Mouse (Mus musculus): ENCODE data around the gene Arfgap2. TPM values are rescaled to one million over a fixed set of nuclear protein-coding genes. Genes with fewer than 3 reads are reported as not detected.
"Not testable (repeated sequence)": the region's sequence is repeated elsewhere in the genome, so short reads cannot be mapped to it uniquely, and the experiment has no call there.

Gene Arfgap2
- 10 to 100 TPM; 88.2 to 94.6 TPM for total RNA-seq (2021)
- long read RNA-seq, experiment 1, transcript Arfgap2-201 (17 exons, 2,791 nt): minor isoform, 11 of 199 reads
- long read RNA-seq, experiment 1, transcript Arfgap2-202 (16 exons, 3,068 nt): major isoform, 165 of 199 reads
- long read RNA-seq, experiment 1, partial matches to known transcripts: 13 of 199 reads
- long read RNA-seq, experiment 1, other reads (novel, unspliced or antisense): 10 of 199 reads
- long read RNA-seq, experiment 2, transcript Arfgap2-202 (16 exons, 3,068 nt): major isoform, 48 of 59 reads
- long read RNA-seq, experiment 2, partial matches to known transcripts: 4 of 59 reads
- long read RNA-seq, experiment 2, other reads (novel, unspliced or antisense): 3 of 59 reads

DNA sequence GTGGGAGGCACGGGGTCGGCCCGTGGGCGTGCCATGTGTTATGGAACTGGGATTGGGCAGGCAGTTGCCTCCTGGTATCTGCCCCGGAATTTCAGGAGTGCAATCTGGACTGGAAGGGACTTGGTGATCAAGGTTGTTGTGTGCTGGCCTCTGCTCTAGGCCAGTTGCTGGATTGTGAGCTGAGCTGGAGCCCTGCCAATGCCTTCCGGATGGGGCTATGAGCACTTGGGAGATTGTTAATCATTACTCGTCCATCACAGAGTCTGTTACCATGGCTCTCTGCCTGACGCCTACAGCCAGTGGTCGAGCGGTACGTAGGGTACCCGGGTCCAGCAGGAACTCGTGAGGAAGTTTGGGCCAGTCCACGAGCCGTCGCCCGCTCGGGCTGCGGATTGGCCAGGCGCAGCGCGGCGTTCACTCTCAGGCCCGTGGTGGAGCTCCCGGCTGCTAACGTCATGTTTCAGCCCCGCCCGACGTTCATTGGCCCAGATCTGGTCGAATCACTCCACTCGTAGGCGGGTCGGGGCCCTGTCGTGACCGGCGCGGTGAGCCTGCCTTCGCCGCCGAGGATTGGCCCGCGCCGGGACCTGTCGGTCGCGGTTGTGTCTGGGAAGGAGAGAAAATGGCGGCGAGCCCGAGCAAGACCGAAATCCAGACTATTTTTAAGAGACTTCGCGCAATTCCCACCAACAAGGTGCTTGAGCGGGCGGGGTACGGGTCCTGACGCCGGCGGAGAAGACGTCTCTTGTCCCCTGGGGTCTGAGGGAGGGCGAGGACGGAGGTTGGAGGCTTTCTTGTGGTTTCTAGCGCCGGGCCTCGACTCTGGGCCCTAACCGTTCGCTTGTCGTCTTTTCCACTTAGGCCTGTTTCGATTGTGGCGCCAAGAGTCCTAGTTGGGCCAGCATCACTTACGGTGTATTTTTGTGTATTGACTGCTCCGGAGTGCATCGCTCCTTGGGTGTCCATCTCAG is at the start of gene Arfgap2:
Gene Arfgap2, plus strand, starts transcription at position 264 of the 971 bp plus-strand sequence.
- DNase-seq: peak; percentile 98

DNA sequence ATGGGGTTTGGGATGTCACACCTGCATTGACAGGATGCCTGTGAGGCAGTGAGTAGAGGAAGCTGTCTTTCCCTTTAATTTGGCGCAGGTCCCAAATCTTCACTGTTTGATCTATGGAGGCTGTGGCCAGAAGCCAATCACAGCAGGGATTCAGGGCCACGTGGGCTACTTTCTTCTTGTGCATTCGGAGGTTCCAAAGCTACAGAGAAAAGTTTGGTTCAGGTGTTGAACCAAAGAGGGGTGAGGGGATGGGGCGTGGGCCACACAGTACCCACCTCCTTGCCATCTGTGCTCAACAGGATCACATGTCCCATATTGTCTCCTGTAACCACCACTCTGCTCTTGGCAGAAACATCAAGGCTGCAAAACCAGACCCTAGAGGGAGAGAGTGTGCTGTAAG is 47.7 kb upstream of the Arfgap2 start:
- peak; percentile 20 to 37 for DNase-seq

- no peak for DNase-seq
These were observed 44.3 kb upstream of the Arfgap2 start for GRCm38 (mm10) chr2:91220501-91220900.

GRCm38 (mm10) chr2:91223614-91224013 is 41.2 kb upstream of the Arfgap2 start:
- DNase-seq: no peak

DNA sequence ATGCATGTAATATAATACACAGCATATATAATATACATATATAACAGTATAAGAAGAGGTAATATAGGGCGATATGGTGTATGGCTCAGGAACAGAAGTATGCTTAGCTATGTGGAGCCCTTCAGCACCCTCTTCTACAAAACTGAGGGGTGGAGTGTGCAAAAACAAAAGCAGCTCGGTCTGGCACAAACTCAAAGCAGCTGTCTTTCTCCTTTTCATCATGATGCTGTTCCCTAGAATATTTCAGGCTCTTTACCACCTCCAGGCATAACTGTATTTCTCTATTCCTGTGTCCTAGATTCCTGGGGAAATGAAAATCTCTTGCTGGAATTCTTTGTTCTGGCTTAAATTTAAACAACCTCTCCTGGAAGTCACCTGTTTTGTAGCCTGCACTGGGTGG is 35.0 kb upstream of the Arfgap2 start:
- no peak for DNase-seq

DNA sequence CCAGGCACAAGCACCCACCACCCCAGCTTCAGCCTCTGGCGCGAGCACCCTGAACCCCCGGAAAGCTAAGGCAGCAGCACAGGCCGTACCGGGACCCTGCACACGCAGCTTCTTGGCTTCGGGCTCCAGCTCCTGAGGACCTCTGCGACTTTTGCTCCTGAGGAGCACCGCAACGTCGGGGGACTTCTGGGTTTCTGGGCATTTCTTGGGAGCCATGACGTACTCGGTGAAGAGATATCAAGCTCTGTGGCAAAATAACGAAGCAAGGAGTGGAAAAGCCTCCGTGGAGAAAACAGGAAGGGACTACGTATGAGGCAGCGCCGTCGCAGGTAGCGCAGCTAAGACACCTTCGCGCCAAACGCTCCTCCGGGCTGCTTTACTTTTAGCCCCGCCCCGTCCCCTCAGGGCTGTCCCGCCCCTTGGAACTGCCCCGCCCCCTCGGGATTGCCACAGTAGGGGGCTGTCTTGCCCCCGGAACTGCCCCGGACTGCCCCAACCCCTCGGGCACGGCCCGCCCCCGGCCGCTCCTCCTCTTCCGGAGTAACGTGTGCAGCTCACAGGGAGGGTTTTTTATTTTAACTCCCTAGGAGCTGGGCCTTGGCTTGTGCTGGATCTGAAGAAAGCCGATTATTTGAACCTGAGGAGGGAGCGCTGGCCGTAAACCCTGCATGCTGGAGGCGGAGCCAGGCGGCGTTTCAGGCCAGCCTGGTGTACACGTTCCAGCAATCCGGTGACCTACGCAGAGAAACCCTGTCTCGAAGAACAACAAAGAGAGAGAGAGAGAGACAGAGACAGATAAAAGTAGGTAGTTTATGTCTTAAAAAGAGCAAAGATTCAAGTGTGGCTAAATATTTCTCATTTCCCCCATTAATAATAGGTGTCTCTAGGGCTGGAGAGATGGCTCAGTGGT is 27.9 kb upstream of the Arfgap2 start, which contains the start of gene Ddb2:
Gene Ddb2, minus strand, starts transcription at position 382 of the 910 bp plus-strand sequence.
- DNase-seq: peak; percentile 95 to 98

DNA sequence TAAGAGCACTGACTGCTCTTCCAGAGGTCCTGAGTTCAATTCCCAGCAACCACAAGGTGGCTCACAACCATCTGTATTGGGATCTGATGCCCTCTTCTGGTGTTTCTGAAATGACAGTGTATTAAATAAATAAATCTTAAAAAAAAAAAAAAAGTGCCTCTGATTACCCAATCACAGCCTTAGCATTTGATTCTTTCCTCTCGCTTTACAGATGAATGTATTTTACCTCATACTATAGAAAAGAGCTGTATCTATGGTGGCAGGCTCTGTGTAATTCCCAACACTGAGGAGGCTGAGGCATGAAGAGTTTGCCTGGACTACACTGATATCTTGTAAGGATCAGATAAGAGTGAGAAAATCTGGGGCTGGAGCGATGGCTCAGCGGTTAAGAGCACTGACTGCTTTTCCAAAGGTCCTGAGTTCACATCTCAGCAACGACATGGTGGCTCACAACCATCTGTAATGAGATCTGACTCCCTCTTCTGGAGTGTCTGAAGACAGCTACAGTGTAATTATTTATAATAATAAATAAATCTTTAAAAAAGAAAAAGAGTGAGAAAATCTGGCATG is 27.2 kb upstream of the Arfgap2 start:
- not testable (repeated sequence) for DNase-seq

DNA sequence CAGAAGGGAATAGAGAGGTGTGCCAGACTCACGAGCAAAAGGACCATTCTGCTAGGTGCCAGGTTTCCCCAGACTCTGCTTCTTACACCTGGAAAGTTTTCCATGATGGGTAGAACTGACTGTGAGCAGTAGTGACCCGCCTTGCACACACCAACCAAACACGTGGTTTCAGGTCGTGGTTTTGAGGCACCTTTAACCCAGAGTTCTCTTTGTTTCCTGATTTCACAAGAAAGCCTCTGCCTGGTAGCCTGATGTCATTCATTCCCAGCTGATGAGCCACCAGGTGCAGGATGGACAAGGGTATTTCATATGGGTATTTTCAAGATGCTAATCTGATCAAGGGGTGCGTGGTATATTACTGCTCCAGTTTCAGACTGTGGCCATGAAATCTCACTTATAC is 22.2 kb upstream of the Arfgap2 start:
- DNase-seq: no peak

DNA sequence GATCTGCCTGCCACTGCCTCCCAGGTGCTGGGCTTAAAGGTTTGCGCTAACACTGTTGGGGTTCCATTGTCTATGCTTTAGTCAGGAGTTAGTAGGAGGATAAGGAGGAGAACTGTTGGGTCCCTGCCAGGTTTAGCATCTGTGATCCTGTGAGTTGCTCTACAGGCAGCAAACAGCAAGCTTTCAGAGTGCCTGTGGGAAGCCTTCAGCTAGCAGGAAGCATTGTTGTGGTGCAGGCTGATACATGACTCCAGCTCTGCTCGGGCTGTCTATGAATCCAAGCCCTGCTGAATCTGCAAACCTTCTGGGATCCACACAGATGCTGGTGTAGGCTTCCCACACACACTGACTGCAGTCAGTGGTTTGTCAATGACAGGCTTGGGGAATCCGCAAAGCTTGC is 21.4 kb upstream of the Arfgap2 start:
- DNase-seq: no peak

- no peak for DNase-seq
These were observed 20.1 kb upstream of the Arfgap2 start for GRCm38 (mm10) chr2:91244557-91245228.

- DNase-seq: no peak
These were observed 16.4 kb upstream of the Arfgap2 start for GRCm38 (mm10) chr2:91248366-91248765.

GRCm38 (mm10) chr2:91252001-91252400 is 12.8 kb upstream of the Arfgap2 start:
- peak in 1 of 2 experiments; percentile 35 for DNase-seq

DNA sequence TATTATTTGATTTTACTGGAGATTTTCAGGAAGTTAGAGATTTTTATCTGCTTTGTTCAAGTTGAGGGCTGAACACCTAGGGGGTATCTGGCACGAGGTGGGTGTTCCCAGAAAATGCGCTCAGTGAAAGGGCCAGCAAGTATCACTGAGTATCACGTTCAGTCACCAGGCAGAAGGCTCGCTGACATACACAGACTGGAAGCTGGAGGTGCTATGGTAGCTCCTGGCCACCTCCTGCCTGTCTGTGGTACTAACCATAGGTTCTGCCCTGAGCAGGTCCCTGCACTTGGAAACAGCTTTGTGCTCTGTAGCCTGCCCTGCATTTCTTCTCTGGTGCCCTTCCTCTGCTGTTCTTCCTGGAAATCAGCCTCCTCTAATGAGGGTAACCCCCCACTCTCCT is 12.3 kb upstream of the Arfgap2 start:
- DNase-seq: no peak

- no peak for DNase-seq
These were observed 9.9 kb upstream of the Arfgap2 start for GRCm38 (mm10) chr2:91254725-91255380.

DNA sequence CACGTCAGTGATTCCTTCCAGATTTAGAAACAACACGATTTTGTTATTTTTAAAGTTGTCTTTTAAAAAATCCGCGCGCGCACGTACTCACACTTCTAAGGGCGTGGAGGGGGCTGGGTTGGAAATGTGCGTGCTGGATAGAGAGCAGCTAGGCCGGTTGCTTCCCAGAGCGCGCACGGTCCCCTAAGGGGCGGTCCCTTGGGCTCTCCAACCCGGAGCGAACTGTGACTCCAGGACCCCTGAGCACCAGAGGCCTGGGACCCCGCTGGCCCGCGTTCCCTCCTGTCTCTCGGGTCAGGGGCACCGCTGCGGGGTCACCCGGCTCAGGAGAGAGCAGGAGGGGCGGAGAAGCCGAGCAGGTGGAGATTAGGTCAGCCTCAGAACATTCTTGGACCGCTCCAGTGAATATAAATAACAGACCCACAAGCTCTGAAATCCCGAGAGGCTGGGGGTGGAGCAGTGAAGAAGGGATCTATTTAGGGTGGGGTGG is 9.1 kb upstream of the Arfgap2 start, which contains the start of gene Pacsin3:
Gene Pacsin3, plus strand, starts transcription at position 294 of the 490 bp plus-strand sequence.
- DNase-seq: peak in 1 of 2 experiments; percentile 44

GRCm38 (mm10) chr2:91256256-91257125 is 8.3 kb upstream of the Arfgap2 start:
- DNase-seq: peak; percentile 85 to 88

- DNase-seq: peak; percentile 59 to 67
These were observed 7.4 kb upstream of the Arfgap2 start for GRCm38 (mm10) chr2:91257126-91257980.

GRCm38 (mm10) chr2:91258054-91258453 is 6.7 kb upstream of the Arfgap2 start:
- DNase-seq: peak; percentile 49 to 55

Data from adrenal gland, postnatal 36 days (tissue).